Mouse (Mus musculus) hindbrain, embryonic 11.5 days (tissue): ENCODE measurements around the gene Hdgfl2. TPM values are rescaled to one million over a fixed set of nuclear protein-coding genes. Genes with fewer than 3 reads are reported as not detected.
"Not testable (repeated sequence)": the region's sequence is repeated elsewhere in the genome, so short reads cannot be mapped to it uniquely, and the experiment has no call there.

Experiments
- ATAC-seq: fragments of 200-750 bp; cut with Nextera tagmentation; 2 replicates; pipeline ENCODE4 v1.8.0; 2017; ENCODE audit warnings: mild to moderate bottlenecking, moderate TSS enrichment, moderate library complexity; ENCODE audit not compliant: low FRiP score
- DNase-seq: peaks from one replicate; pipeline ENCODE4 v3.0.0-alpha.2; 2015; ENCODE audit warnings: low spot score
- H3K27ac ChIP-seq: fragments of 300-500 bp; sonication (generic); 2 replicates; pipeline ENCODE4 v1.5.1; 2014; ENCODE audit warnings: mild to moderate bottlenecking, low read depth, low read length
- H3K27me3 ChIP-seq: fragments of 300-500 bp; sonication (generic); 2 replicates; pipeline ENCODE4 v1.6.1; 2014; ENCODE audit warnings: mild to moderate bottlenecking, low read length, moderate library complexity, mixed read lengths; ENCODE audit not compliant: control insufficient read depth, insufficient read depth
- H3K36me3 ChIP-seq: fragments of 300-500 bp; sonication (generic); 2 replicates; pipeline ENCODE4 v1.6.1; 2014; ENCODE audit warnings: mild to moderate bottlenecking, low read length, moderate library complexity, mixed read lengths; ENCODE audit not compliant: control insufficient read depth, insufficient read depth
- H3K4me1 ChIP-seq: fragments of 300-500 bp; sonication (generic); replicated peaks from 2 replicates; pipeline ENCODE4 v1.6.1; 2014; ENCODE audit warnings: low read length, mixed read lengths; ENCODE audit not compliant: control insufficient read depth, insufficient read depth
- H3K4me2 ChIP-seq: fragments of 300-500 bp; sonication (generic); replicated peaks from 2 replicates; pipeline ENCODE4 v1.6.1; 2014; ENCODE audit warnings: mild to moderate bottlenecking, low read depth, low read length
- H3K4me3 ChIP-seq: fragments of 300-500 bp; sonication (generic); 2 replicates; pipeline ENCODE4 v1.5.1; 2014; ENCODE audit warnings: low read depth, low read length
- H3K9ac ChIP-seq: fragments of 300-500 bp; sonication (generic); 2 replicates; pipeline ENCODE4 v1.6.1; 2014; ENCODE audit warnings: low read depth, low read length
- H3K9me3 ChIP-seq: fragments of 300-500 bp; sonication (generic); 2 replicates; pipeline ENCODE4 v1.6.1; 2016; ENCODE audit warnings: low read length; ENCODE audit not compliant: control insufficient read depth
- WGBS: fragments of 180-500 bp; shearing (Covaris S2); extraction: QIAGEN DNeasy Blood & Tissue Kit; methylation state at CpG from one replicate; pipeline ENCODE4 v1.1.7; 2014; 5-methylcytosine and 5-hydroxymethylcytosine counted together
- polyA plus RNA-seq: library from polyadenylated mRNA; unstranded; fragments of >200 nt; fragmentation: Nextera tagmentation; extraction: Ambion mirVana; gene quantifications from 2 replicates; pipeline ENCODE4 v1.2.1, GENCODE M21; 2014

Gene Hdgfl2
- polyA plus RNA-seq, 1 experiment from 2014 or later = 100 TPM

DNA sequence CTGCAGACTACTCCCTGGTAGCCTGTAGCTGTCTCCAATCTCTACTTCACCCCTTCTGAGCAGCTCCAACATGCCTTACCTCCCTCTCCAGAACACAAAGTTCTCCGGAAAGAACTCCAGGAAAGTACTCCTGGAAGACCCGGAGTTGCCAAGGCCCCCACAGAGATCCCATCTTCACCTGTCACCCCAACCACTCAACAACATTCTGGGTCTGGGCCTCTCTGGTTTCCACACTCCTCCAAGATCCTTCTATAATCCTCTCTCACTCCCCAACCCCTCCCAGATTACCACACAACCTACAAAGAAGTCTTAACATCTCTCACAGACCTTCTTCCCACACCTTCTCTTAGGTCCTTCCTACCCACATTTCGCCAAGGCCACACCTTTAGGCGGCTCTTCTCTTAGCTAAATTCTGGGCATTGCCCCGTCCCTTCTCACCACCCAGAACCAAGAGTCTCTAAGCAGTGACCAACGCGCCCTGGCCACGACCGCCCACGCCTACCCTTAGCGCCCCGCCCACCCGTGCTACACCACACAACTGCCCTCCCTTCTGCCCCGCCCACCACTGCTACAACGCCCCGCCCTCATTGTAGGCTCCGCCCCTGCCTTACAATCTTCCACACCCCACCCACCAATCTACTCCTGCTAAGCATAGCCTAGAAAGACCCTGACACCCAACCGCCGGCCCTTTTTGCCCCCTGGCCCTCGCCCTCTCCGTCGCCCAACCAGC is 5.2 kb upstream of the Hdgfl2 start:
- WGBS = 8% methylated on average over 22 of the region's 22 CpGs
- H3K9me3 ChIP-seq = no peaks in the 10 kb centered on the region

DNA sequence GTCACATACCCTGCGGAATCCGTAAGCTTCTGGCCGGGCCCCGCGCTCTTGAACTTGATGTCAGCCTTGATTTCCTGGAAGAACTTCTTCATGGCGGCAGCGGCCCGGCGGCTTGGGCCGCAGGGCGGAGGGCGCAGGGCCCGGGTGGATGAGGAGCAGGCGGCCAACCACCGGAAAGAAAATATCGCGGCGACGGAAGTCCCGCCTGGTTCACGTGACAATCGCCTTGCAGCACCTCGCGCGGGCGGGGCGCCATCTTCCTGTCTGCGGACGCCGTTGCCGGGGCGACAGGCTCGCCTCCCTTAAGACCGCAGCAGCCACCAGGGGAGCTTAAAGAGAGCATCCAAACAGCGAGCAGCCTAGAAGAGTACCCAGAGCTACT is 4.6 kb upstream of the Hdgfl2 start, which contains the start of gene Ubxn6:
Ubxn6 (minus strand) TSS at position 202 of the 382 bp plus-strand sequence.
- H3K27ac ChIP-seq = peak within 1 kb of the TSS; percentile 91
- no peaks in the 10 kb centered on the region for H3K27me3 ChIP-seq
- H3K9ac ChIP-seq = peak within 1 kb of the TSS; percentile 79
- ATAC-seq (peak; percentile 54), DNase-seq (peak; percentile 98)
- peak within 1 kb of the TSS; percentile 70 for H3K4me3 ChIP-seq
- peaks cover 3% of the 10 kb centered on the region; the same call in 1 of the 2 replicates for H3K4me1 ChIP-seq
- no peaks in the 10 kb centered on the region for H3K9me3 ChIP-seq
- peaks cover 4% of the 10 kb centered on the region for H3K36me3 ChIP-seq
- peak within 1 kb of the TSS; percentile 66 for H3K4me2 ChIP-seq
- under 1% methylated on average over 35 of the region's 35 CpGs for WGBS

More for the DNA sequence above, 5.2 kb upstream of the Hdgfl2 start:
- Histone ChIP-seq H3K4me1 (peaks cover 3% of the 10 kb centered on the region; the same call in 1 of the 2 replicates), H3K9ac (peak overlapping the region; percentile 79), H3K4me2 (peak overlapping the region; percentile 66), H3K36me3 (peaks cover 7% of the 10 kb centered on the region), H3K27me3 (no peaks in the 10 kb centered on the region), H3K27ac (peak overlapping the region; percentile 91), H3K4me3 (peak overlapping the region; percentile 70)
- ATAC-seq (peak; percentile 31), DNase-seq (peak; percentile 89)

DNA sequence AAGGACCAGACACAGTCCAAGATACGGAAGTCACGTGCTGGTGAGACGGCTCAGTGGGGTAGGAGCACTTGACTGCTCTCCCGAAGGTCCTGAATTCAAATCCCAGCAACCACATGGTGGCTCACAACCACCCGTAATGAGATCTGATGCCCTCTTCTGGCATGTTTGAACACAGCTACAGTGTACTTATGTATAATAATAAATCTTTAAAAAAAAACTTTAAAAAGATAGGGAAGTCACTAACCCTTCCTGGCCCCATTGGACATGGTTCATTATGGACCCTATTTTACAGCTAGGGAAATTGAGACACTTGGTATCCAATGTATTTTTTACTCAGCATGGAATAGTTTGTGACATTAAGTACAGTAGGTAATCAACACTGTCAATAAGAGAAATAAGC is 1.9 kb upstream of the Hdgfl2 start:
- H3K9me3 ChIP-seq = no peaks in the 10 kb centered on the region
- no peak overlapping the region for H3K9ac ChIP-seq
- no peak overlapping the region for H3K4me3 ChIP-seq
- peaks cover 5% of the 10 kb centered on the region for H3K4me1 ChIP-seq
- no peak overlapping the region for H3K4me2 ChIP-seq
- no peaks in the 10 kb centered on the region for H3K27me3 ChIP-seq
- 90% methylated on average over 5 of the region's 5 CpGs for WGBS
- H3K27ac ChIP-seq = no peak overlapping the region
- DNase-seq = no peak
- H3K36me3 ChIP-seq = no peaks in the 10 kb centered on the region
- no peak for ATAC-seq

DNA sequence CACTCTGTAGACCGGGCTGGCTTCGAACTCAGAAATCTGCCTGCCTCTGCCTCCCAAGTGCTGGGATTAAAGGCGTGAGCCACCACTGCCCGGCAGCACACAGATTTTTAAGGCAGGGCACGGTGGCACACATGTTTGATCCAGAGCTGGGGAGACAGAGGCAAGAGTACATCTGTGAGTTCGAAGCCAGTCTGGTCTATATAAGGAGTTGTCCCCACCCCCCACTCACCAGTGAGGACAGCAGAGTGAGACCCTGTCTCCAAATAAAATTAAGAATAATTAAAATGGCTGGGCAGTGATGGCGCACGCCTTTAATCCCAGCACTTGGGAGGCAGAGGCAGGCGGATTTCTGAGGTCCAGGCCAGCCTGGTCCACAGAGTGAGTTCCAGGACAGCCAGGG is 1.1 kb upstream of the Hdgfl2 start:
- 67% methylated on average over 9 of the region's 9 CpGs for WGBS
- not testable (repeated sequence) for H3K27ac ChIP-seq, ATAC-seq, H3K27me3 ChIP-seq, H3K36me3 ChIP-seq, H3K4me3 ChIP-seq, DNase-seq, H3K4me1 ChIP-seq, H3K9ac ChIP-seq, H3K9me3 ChIP-seq
- 0 out of 2 replicates have a peak overlapping the region, but pooled peaks have one; percentile 17 for H3K4me2 ChIP-seq

DNA sequence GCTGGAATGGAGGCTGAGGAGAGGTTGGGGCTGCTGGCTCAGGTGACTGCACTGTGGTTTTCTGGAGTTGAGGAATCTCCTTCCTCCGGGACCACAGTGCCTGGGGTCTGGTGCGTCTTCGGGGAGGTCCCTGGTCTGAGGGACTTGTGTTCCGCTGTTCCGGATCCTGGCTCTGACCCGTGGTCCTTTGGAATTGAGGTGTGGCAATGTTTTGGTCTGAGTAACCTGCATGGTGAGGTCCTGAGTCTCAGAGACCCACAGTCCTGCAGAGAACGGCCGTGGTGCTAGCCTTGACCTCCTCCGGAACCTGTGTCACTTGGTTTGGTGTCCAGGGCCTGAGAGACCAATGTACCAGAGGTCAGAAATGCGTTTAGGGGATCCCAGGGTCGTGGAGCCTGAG is 487 bp downstream of the Hdgfl2 start:
- ATAC-seq (no peak), DNase-seq (no peak)
- Histone ChIP-seq H3K27ac (peak overlapping the region; percentile 71; the same call in 1 of the 2 replicates), H3K4me1 (peaks cover 2% of the 10 kb centered on the region), H3K9ac (peak overlapping the region; percentile 81), H3K36me3 (peaks cover 3% of the 10 kb centered on the region; the same call in 1 of the 2 replicates), H3K27me3 (no peaks in the 10 kb centered on the region), H3K4me2 (peak overlapping the region; percentile 97), H3K4me3 (peak overlapping the region; percentile 94), H3K9me3 (no peaks in the 10 kb centered on the region)
- under 1% methylated on average over 11 of the region's 11 CpGs for WGBS

DNA sequence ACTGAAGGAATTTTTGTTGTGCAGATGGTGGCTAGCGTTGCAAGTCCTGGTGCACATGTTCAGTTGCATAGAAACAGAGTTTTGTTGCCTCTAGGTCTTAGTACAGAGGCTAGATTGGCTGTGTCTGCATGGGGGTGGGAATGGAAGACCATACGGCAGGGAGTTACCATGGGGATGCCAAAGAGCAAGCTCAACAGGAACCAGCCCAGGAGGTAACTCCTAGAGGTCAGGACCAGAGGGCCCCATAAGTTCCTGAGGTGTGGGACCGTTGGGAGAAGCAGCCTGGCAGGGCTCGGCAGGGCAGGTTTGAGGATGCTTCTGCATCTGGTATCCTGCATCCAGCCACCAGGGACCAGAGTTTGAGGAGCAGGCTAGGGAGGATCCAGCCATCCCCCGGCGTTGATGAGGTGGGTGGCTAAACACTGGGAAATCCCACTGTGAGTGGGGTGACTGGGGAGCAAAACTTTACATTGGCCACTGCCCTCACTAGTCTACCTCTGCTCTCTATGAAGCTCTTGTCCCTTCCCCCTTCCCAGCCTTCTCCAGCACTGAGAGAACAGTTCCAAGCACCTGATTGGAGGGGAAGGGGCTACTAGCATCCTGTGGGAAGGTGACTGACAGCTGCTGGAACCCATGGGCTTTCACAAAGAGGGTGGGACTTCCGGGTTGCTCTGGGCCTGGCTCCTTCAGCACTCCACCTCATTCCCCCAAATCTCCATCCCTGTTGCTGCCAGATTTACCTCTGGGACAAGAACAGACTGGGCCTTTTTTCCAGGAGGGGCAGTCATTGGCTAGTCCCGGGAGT is 1.5 kb downstream of the Hdgfl2 start:
- peaks cover 2% of the 10 kb centered on the region for H3K4me1 ChIP-seq
- H3K4me2 ChIP-seq = peak overlapping the region; percentile 97
- 6% methylated on average over 8 of the region's 8 CpGs for WGBS
- DNase-seq = peak; percentile 84
- H3K4me3 ChIP-seq = peak overlapping the region; percentile 94
- H3K9ac ChIP-seq = peak overlapping the region; percentile 81
- H3K36me3 ChIP-seq = peaks cover 3% of the 10 kb centered on the region; the same call in 1 of the 2 replicates
- H3K27ac ChIP-seq = peak overlapping the region; percentile 53; the same call in 1 of the 2 replicates
- ATAC-seq = peak; percentile 48
- no peaks in the 10 kb centered on the region for H3K9me3 ChIP-seq
- H3K27me3 ChIP-seq = no peaks in the 10 kb centered on the region

DNA sequence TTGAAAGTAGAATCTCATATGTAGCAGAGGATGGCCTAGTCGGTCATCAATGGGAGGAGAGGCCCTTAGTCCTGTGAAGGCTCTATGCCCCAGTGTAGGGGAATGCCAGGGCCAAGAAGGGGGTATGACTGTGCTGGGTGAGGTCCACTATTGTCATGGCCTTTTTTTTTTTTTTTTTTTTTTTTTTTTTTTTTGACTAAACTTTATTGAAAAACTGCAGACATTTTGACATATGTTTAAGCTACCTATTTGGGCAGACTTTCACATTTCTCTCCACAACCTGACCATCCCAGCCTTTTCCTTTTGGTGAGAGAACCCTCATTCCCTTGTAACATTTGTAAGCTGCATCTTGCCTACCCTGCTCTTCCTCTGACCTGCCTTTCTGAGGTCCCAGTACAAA is 12.9 kb downstream of the Hdgfl2 start:
- peaks cover 16% of the 10 kb centered on the region; the same call in 1 of the 2 replicates for H3K36me3 ChIP-seq
- H3K4me3 ChIP-seq = no peak overlapping the region
- no peak overlapping the region for H3K4me2 ChIP-seq
- H3K27me3 ChIP-seq = no peaks in the 10 kb centered on the region
- H3K9me3 ChIP-seq = no peaks in the 10 kb centered on the region
- 77% methylated on average over 1 of the region's 1 CpGs for WGBS
- H3K4me1 ChIP-seq = no peaks in the 10 kb centered on the region
- H3K27ac ChIP-seq = no peak overlapping the region
- ATAC-seq = no peak
- DNase-seq = no peak
- H3K9ac ChIP-seq = no peak overlapping the region

DNA sequence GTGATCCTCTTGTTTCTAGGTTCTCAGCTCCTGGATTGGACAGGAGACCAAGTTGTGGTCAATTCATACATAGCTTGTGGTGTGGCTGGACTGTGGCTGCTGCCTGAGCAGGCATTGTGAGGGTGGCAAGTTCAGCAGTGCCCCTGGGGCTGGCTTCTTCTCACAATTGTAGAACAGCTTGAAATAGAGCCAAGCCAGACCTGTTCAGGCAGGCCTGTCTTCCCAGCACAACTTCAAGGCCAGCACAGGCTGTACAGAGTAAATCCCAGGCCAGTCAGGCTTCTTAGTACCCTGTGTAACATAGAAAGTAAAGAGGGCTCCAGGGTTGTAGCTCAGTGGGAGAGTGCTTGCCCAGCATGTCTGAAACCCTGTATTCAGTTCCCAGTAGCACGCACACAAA is 13.4 kb downstream of the Hdgfl2 start:
- Histone ChIP-seq H3K4me3 (no peak overlapping the region), H3K36me3 (peaks cover 20% of the 10 kb centered on the region; the same call in 1 of the 2 replicates), H3K27ac (no peak overlapping the region), H3K27me3 (no peaks in the 10 kb centered on the region), H3K4me2 (no peak overlapping the region), H3K9me3 (no peaks in the 10 kb centered on the region), H3K4me1 (no peaks in the 10 kb centered on the region), H3K9ac (no peak overlapping the region)
- WGBS = 95% methylated on average over 1 of the region's 1 CpGs
- no peak for ATAC-seq
- DNase-seq = no peak
